Mouse (Mus musculus) hindbrain, embryonic 11.5 days (tissue): ENCODE results near the gene Olfr1359. TPM values are rescaled to one million over a fixed set of nuclear protein-coding genes. Genes with fewer than 3 reads are reported as not detected.
A peak's percentile ranks its signal among the peaks of the same experiment; 100 is the strongest.
"Not testable (repeated sequence)": the region's sequence is repeated elsewhere in the genome, so short reads cannot be mapped to it uniquely, and the experiment has no call there.

Experiments used
- ATAC-seq: fragments of 200-750 bp; cut with Nextera tagmentation; 2 replicates; pipeline ENCODE4 v1.8.0; 2017; ENCODE audit warnings: mild to moderate bottlenecking, moderate TSS enrichment, moderate library complexity; ENCODE audit not compliant: low FRiP score
- DNase-seq: peaks from one replicate; pipeline ENCODE4 v3.0.0-alpha.2; 2015; ENCODE audit warnings: low spot score
- H3K27ac ChIP-seq: fragments of 300-500 bp; sonication (generic); 2 replicates; pipeline ENCODE4 v1.5.1; 2014; ENCODE audit warnings: mild to moderate bottlenecking, low read depth, low read length
- H3K27me3 ChIP-seq: fragments of 300-500 bp; sonication (generic); 2 replicates; pipeline ENCODE4 v1.6.1; 2014; ENCODE audit warnings: mild to moderate bottlenecking, low read length, moderate library complexity, mixed read lengths; ENCODE audit not compliant: control insufficient read depth, insufficient read depth
- H3K36me3 ChIP-seq: fragments of 300-500 bp; sonication (generic); 2 replicates; pipeline ENCODE4 v1.6.1; 2014; ENCODE audit warnings: mild to moderate bottlenecking, low read length, moderate library complexity, mixed read lengths; ENCODE audit not compliant: control insufficient read depth, insufficient read depth
- H3K4me1 ChIP-seq: fragments of 300-500 bp; sonication (generic); replicated peaks from 2 replicates; pipeline ENCODE4 v1.6.1; 2014; ENCODE audit warnings: low read length, mixed read lengths; ENCODE audit not compliant: control insufficient read depth, insufficient read depth
- H3K4me2 ChIP-seq: fragments of 300-500 bp; sonication (generic); replicated peaks from 2 replicates; pipeline ENCODE4 v1.6.1; 2014; ENCODE audit warnings: mild to moderate bottlenecking, low read depth, low read length
- H3K4me3 ChIP-seq: fragments of 300-500 bp; sonication (generic); 2 replicates; pipeline ENCODE4 v1.5.1; 2014; ENCODE audit warnings: low read depth, low read length
- H3K9ac ChIP-seq: fragments of 300-500 bp; sonication (generic); 2 replicates; pipeline ENCODE4 v1.6.1; 2014; ENCODE audit warnings: low read depth, low read length
- H3K9me3 ChIP-seq: fragments of 300-500 bp; sonication (generic); 2 replicates; pipeline ENCODE4 v1.6.1; 2016; ENCODE audit warnings: low read length; ENCODE audit not compliant: control insufficient read depth
- WGBS: fragments of 180-500 bp; shearing (Covaris S2); extraction: QIAGEN DNeasy Blood & Tissue Kit; methylation state at CpG from one replicate; pipeline ENCODE4 v1.1.7; 2014; 5-methylcytosine and 5-hydroxymethylcytosine counted together
- polyA plus RNA-seq: library from polyadenylated mRNA; unstranded; fragments of >200 nt; fragmentation: Nextera tagmentation; extraction: Ambion mirVana; gene quantifications from 2 replicates; pipeline ENCODE4 v1.2.1, GENCODE M21; 2014

Olfr1359 gene
- polyA plus RNA-seq, 1 experiment from 2014 or later, result not detected

GRCm38 (mm10) chr13:21745006-21745405 lies 47.1 kb downstream of the Olfr1359 start:
- 93% methylated on average over 1 of the region's 1 CpGs for WGBS

GRCm38 (mm10) chr13:21749387-21750158 lies 51.7 kb downstream of the Olfr1359 start:
- Histone ChIP-seq H3K9ac (peak overlapping the region; percentile 64), H3K27ac (peak overlapping the region; percentile 93), H3K27me3 (no peaks in the 10 kb centered on the region), H3K4me3 (peak overlapping the region; percentile 56), H3K9me3 (no peaks in the 10 kb centered on the region), H3K4me2 (peak overlapping the region; percentile 72), H3K4me1 (no peaks in the 10 kb centered on the region; the same call in 1 of the 2 replicates), H3K36me3 (no peaks in the 10 kb centered on the region)
- ATAC-seq (no peak), DNase-seq (peak; percentile 59)
- WGBS, result 8% methylated on average over 5 of the region's 5 CpGs

More at GRCm38 (mm10) chr13:21745006-21745405, 47.1 kb downstream of the Olfr1359 start:
- no peaks in the 10 kb centered on the region for H3K9me3 ChIP-seq
- no peak for ATAC-seq
- no peak overlapping the region for H3K9ac ChIP-seq
- no peak overlapping the region for H3K27ac ChIP-seq
- no peak overlapping the region for H3K4me2 ChIP-seq
- H3K36me3 ChIP-seq, result no peaks in the 10 kb centered on the region
- DNase-seq, result no peak
- H3K4me1 ChIP-seq, result no peaks in the 10 kb centered on the region; the same call in 1 of the 2 replicates
- no peaks in the 10 kb centered on the region for H3K27me3 ChIP-seq
- H3K4me3 ChIP-seq, result no peak overlapping the region

- H3K4me2 ChIP-seq, result peak within 1 kb of the TSS; percentile 72
- under 1% methylated on average over 46 of the region's 56 CpGs for WGBS
- ATAC-seq, result peak; percentile 85
Measured at GRCm38 (mm10) chr13:21750159-21751017, 52.5 kb downstream of the Olfr1359 start, which contains the start of gene Hist1h4k. Gene Hist1h4k (minus strand): TSS chr13:21750505.

GRCm38 (mm10) chr13:21751417-21751816 lies 53.5 kb downstream of the Olfr1359 start:
- Histone ChIP-seq H3K4me2 (no peak overlapping the region), H3K27ac (0 out of 2 replicates have a peak overlapping the region, but pooled peaks have one; percentile 59), H3K9me3 (no peaks in the 10 kb centered on the region), H3K27me3 (no peaks in the 10 kb centered on the region), H3K36me3 (no peaks in the 10 kb centered on the region), H3K4me1 (no peaks in the 10 kb centered on the region; the same call in 1 of the 2 replicates), H3K4me3 (no peak overlapping the region), H3K9ac (no peak overlapping the region)
- no peak for DNase-seq
- ATAC-seq, result no peak

More at GRCm38 (mm10) chr13:21750159-21751017, 52.5 kb downstream of the Olfr1359 start, which contains the start of gene Hist1h4k:
- not testable (repeated sequence) for H3K27me3 ChIP-seq, H3K36me3 ChIP-seq, H3K4me1 ChIP-seq, H3K9me3 ChIP-seq
- Histone ChIP-seq H3K9ac (peak within 1 kb of the TSS; percentile 64), H3K27ac (peak within 1 kb of the TSS; percentile 93), H3K4me3 (peak within 1 kb of the TSS; percentile 56)
- DNase-seq, result peak; percentile 97

GRCm38 (mm10) chr13:21751827-21752226 lies 53.9 kb downstream of the Olfr1359 start:
- Histone ChIP-seq H3K27ac (peak overlapping the region; percentile 59), H3K9me3 (no peaks in the 10 kb centered on the region), H3K4me3 (no peak overlapping the region), H3K36me3 (no peaks in the 10 kb centered on the region), H3K4me2 (no peak overlapping the region), H3K27me3 (no peaks in the 10 kb centered on the region), H3K4me1 (no peaks in the 10 kb centered on the region; the same call in 1 of the 2 replicates), H3K9ac (no peak overlapping the region)
- WGBS, result 75% methylated on average over 3 of the region's 3 CpGs
- DNase-seq (no peak), ATAC-seq (no peak)

- H3K9ac ChIP-seq, result no peak overlapping the region
- DNase-seq (peak; percentile 38), ATAC-seq (no peak)
- H3K27ac ChIP-seq, result peak overlapping the region; percentile 59; the same call in 1 of the 2 replicates
- H3K4me2 ChIP-seq, result no peak overlapping the region
- H3K4me1 ChIP-seq, result no peaks in the 10 kb centered on the region; the same call in 1 of the 2 replicates
- no peaks in the 10 kb centered on the region for H3K36me3 ChIP-seq
- no peaks in the 10 kb centered on the region for H3K9me3 ChIP-seq
- no peaks in the 10 kb centered on the region for H3K27me3 ChIP-seq
- no peak overlapping the region for H3K4me3 ChIP-seq
- WGBS, result 49% methylated on average over 3 of the region's 3 CpGs
Measured at GRCm38 (mm10) chr13:21752356-21752755, 54.4 kb downstream of the Olfr1359 start.

- peak; percentile 54 for DNase-seq
- no peaks in the 10 kb centered on the region for H3K36me3 ChIP-seq
- 3% methylated on average over 10 of the region's 10 CpGs for WGBS
Measured at GRCm38 (mm10) chr13:21753051-21753523, 55.2 kb downstream of the Olfr1359 start.

GRCm38 (mm10) chr13:21753524-21754285 lies 55.8 kb downstream of the Olfr1359 start, which contains the start of the genes Hist1h2ak and Hist1h2bn:
Gene Hist1h2ak (minus strand): TSS chr13:21753827.
Gene Hist1h2bn (plus strand): TSS chr13:21754123.
- peak within 1 kb of the TSS; percentile 61 for H3K4me2 ChIP-seq
- H3K4me3 ChIP-seq, result peak within 1 kb of the TSS; percentile 39
- DNase-seq (peak; percentile 78), ATAC-seq (peak; percentile 93)
- H3K36me3 ChIP-seq, H3K27me3 ChIP-seq, H3K9me3 ChIP-seq, H3K4me1 ChIP-seq: not testable (repeated sequence)
- peak within 1 kb of the TSS; percentile 49 for H3K9ac ChIP-seq
- WGBS, result under 1% methylated on average over 33 of the region's 50 CpGs
- peak within 1 kb of the TSS; percentile 84 for H3K27ac ChIP-seq

More at GRCm38 (mm10) chr13:21753051-21753523, 55.2 kb downstream of the Olfr1359 start:
- Histone ChIP-seq H3K27me3 (no peaks in the 10 kb centered on the region), H3K4me1 (no peaks in the 10 kb centered on the region), H3K4me3 (peak overlapping the region; percentile 39), H3K4me2 (peak overlapping the region; percentile 61), H3K9me3 (no peaks in the 10 kb centered on the region), H3K27ac (peak overlapping the region; percentile 84), H3K9ac (peak overlapping the region; percentile 49)
- no peak for ATAC-seq
